Mouse (Mus musculus) lung, postnatal 0 days (tissue): ENCODE results near the gene Trmt10a. TPM values are rescaled to one million over a fixed set of nuclear protein-coding genes. Genes with fewer than 3 reads are reported as not detected.

Source experiments
- ATAC-seq: fragments of 200-750 bp; cut with Nextera tagmentation; 2 replicates; pipeline ENCODE4 v1.8.0; 2017; ENCODE audit warnings: moderate library complexity
- DNase-seq: peaks from one replicate; pipeline ENCODE4 v3.0.0-alpha.2; 2016; ENCODE audit warnings: low spot score
- H3K27ac ChIP-seq: fragments of 300-500 bp; sonication (generic); 2 replicates; pipeline ENCODE4 v1.5.1; 2014; ENCODE audit warnings: antibody characterized with exemption, mild to moderate bottlenecking, low read length, mixed read lengths
- H3K27me3 ChIP-seq: fragments of 300-500 bp; sonication (generic); replicated peaks from 2 replicates; pipeline ENCODE4 v1.6.1; 2014; ENCODE audit warnings: low read length, mixed read lengths; ENCODE audit not compliant: insufficient read depth
- H3K36me3 ChIP-seq: fragments of 300-500 bp; sonication (generic); 2 replicates; pipeline ENCODE4 v1.6.1; 2014; ENCODE audit warnings: low read length, mixed read lengths; ENCODE audit not compliant: insufficient read depth
- H3K4me1 ChIP-seq: fragments of 300-500 bp; sonication (generic); 2 replicates; pipeline ENCODE4 v1.6.1; 2014; ENCODE audit warnings: antibody characterized with exemption, low read depth, low read length, mixed read lengths; ENCODE audit not compliant: insufficient read depth
- H3K4me2 ChIP-seq: fragments of 300-500 bp; sonication (generic); replicated peaks from 2 replicates; pipeline ENCODE4 v1.6.1; 2014; ENCODE audit warnings: low read depth, mild to moderate bottlenecking, low read length, moderate library complexity, mixed read lengths
- H3K4me3 ChIP-seq: fragments of 300-500 bp; sonication (generic); 2 replicates; pipeline ENCODE4 v1.5.1; 2014; ENCODE audit warnings: low read depth, low read length
- H3K9ac ChIP-seq: fragments of 300-500 bp; sonication (generic); replicated peaks from 2 replicates; pipeline ENCODE4 v1.6.1; 2014; ENCODE audit warnings: low read depth, mild to moderate bottlenecking
- H3K9me3 ChIP-seq: fragments of 300-500 bp; sonication (generic); 2 replicates; pipeline ENCODE4 v1.6.1; 2016; ENCODE audit warnings: low read length, mixed read lengths
- CTCF ChIP-seq: IDR thresholded peaks from 2 replicates; pipeline ENCODE4 v1.5.1; 2016; ENCODE audit warnings: antibody characterized with exemption, mild to moderate bottlenecking
- EP300 ChIP-seq: IDR thresholded peaks from 2 replicates; pipeline ENCODE4 v1.6.1; 2016; ENCODE audit warnings: antibody characterized with exemption, mild to moderate bottlenecking, control low read depth
- WGBS: fragments of 180-500 bp; shearing (Covaris S2); extraction: QIAGEN DNeasy Blood & Tissue Kit; methylation state at CpG from one replicate; pipeline ENCODE4 v1.1.7; 2014; 5-methylcytosine and 5-hydroxymethylcytosine counted together
- polyA plus RNA-seq: library from polyadenylated mRNA; unstranded; fragments of >200 nt; fragmentation: Nextera tagmentation; extraction: Ambion mirVana; gene quantifications from 2 replicates; pipeline ENCODE4 v1.2.1, GENCODE M21; 2015

Gene Trmt10a
- 6.1 and 6.4 TPM in 2 replicates for polyA plus RNA-seq

- TF ChIP-seq CTCF (peak; percentile 65), EP300 (peak; percentile 41)
- peak within 1 kb of the TSS; percentile 97 for H3K27ac ChIP-seq
- peak within 1 kb of the TSS; percentile 67 for H3K4me2 ChIP-seq
- H3K9ac ChIP-seq: peak within 1 kb of the TSS; percentile 50
- H3K4me3 ChIP-seq: peak within 1 kb of the TSS; percentile 71
- peak; percentile 99 for ATAC-seq
- no peaks in the 10 kb centered on the region for H3K36me3 ChIP-seq
- H3K27me3 ChIP-seq: no peaks in the 10 kb centered on the region
- 1% methylated on average over 70 of the region's 70 CpGs for WGBS
- H3K4me1 ChIP-seq: peaks cover 4% of the 10 kb centered on the region; the same call in 1 of the 2 replicates
- no peaks in the 10 kb centered on the region for H3K9me3 ChIP-seq
- DNase-seq: peak; percentile 99
These were observed at the start of gene Trmt10a for GRCm38 (mm10) chr3:138143315-138144059. TSS of gene Trmt10a (plus strand) at chr3:138143448.

- Histone ChIP-seq H3K4me1 (peaks cover 3% of the 10 kb centered on the region; the same call in 1 of the 2 replicates), H3K4me3 (no peak overlapping the region), H3K27ac (peak overlapping the region; percentile 47; the same call in 1 of the 2 replicates), H3K9ac (no peak overlapping the region), H3K9me3 (no peaks in the 10 kb centered on the region), H3K36me3 (no peaks in the 10 kb centered on the region), H3K27me3 (no peaks in the 10 kb centered on the region), H3K4me2 (no peak overlapping the region)
- DNase-seq (peak; percentile 58), ATAC-seq (0 out of 2 replicates have a peak, but pooled peaks have one; percentile 39)
- 50% methylated on average over 3 of the region's 3 CpGs for WGBS
- TF ChIP-seq CTCF (no peak), EP300 (no peak)
These were observed 47.9 kb upstream of the Trmt10a start for GRCm38 (mm10) chr3:138095301-138095700.

GRCm38 (mm10) chr3:138095718-138096117 lies 47.5 kb upstream of the Trmt10a start:
- H3K4me1 ChIP-seq: peaks cover 3% of the 10 kb centered on the region; the same call in 1 of the 2 replicates
- TF ChIP-seq EP300 (no peak), CTCF (no peak)
- 39% methylated on average over 10 of the region's 10 CpGs for WGBS
- no peak overlapping the region for H3K4me2 ChIP-seq
- no peaks in the 10 kb centered on the region for H3K9me3 ChIP-seq
- no peaks in the 10 kb centered on the region for H3K36me3 ChIP-seq
- no peaks in the 10 kb centered on the region for H3K27me3 ChIP-seq
- H3K9ac ChIP-seq: no peak overlapping the region
- DNase-seq (peak; percentile 77), ATAC-seq (peak; percentile 72)
- peak overlapping the region; percentile 47; the same call in 1 of the 2 replicates for H3K27ac ChIP-seq
- H3K4me3 ChIP-seq: no peak overlapping the region

GRCm38 (mm10) chr3:138096263-138097028 lies 46.8 kb upstream of the Trmt10a start:
- 75% methylated on average over 19 of the region's 19 CpGs for WGBS
- H3K4me2 ChIP-seq: no peak overlapping the region
- H3K27ac ChIP-seq: no peak overlapping the region
- ATAC-seq (no peak; the same call in 1 of the 2 replicates), DNase-seq (no peak)
- TF ChIP-seq CTCF: no peak
- TF ChIP-seq EP300: no peak
- H3K9me3 ChIP-seq: no peaks in the 10 kb centered on the region
- H3K27me3 ChIP-seq: no peaks in the 10 kb centered on the region
- H3K4me3 ChIP-seq: no peak overlapping the region
- peaks cover 3% of the 10 kb centered on the region; the same call in 1 of the 2 replicates for H3K4me1 ChIP-seq
- no peak overlapping the region for H3K9ac ChIP-seq
- no peaks in the 10 kb centered on the region for H3K36me3 ChIP-seq

GRCm38 (mm10) chr3:138097718-138098117 lies 45.5 kb upstream of the Trmt10a start:
- H3K36me3 ChIP-seq: no peaks in the 10 kb centered on the region
- H3K9ac ChIP-seq: no peak overlapping the region
- no peak overlapping the region for H3K27ac ChIP-seq
- peaks cover 3% of the 10 kb centered on the region; the same call in 1 of the 2 replicates for H3K4me1 ChIP-seq
- 62% methylated on average over 1 of the region's 1 CpGs for WGBS
- no peak overlapping the region for H3K4me2 ChIP-seq
- H3K9me3 ChIP-seq: no peaks in the 10 kb centered on the region
- H3K27me3 ChIP-seq: no peaks in the 10 kb centered on the region
- no peak overlapping the region for H3K4me3 ChIP-seq
- DNase-seq (no peak), ATAC-seq (no peak)
- TF ChIP-seq CTCF (no peak), EP300 (no peak)

GRCm38 (mm10) chr3:138101936-138102335 lies 41.3 kb upstream of the Trmt10a start:
- TF ChIP-seq CTCF (no peak), EP300 (0 out of 2 replicates have a peak, but pooled peaks have one; percentile 15)
- Histone ChIP-seq H3K9ac (no peak overlapping the region), H3K4me1 (peaks cover 3% of the 10 kb centered on the region; the same call in 1 of the 2 replicates), H3K9me3 (no peaks in the 10 kb centered on the region), H3K27ac (no peak overlapping the region), H3K4me2 (no peak overlapping the region), H3K36me3 (no peaks in the 10 kb centered on the region), H3K4me3 (no peak overlapping the region), H3K27me3 (no peaks in the 10 kb centered on the region)
- 56% methylated on average over 4 of the region's 4 CpGs for WGBS
- DNase-seq (peak; percentile 55), ATAC-seq (peak; percentile 57)
